Mouse (Mus musculus) ES-E14 (cell line): ENCODE results near the gene Ablim1.

ENCODE experiments used
- HCFC1 ChIP-seq: IDR thresholded peaks from 2 replicates; pipeline ENCODE4 v1.6.1; 2012; ENCODE audit warnings: low read length, inconsistent platforms, borderline replicate concordance; ENCODE audit not compliant: insufficient read depth
- MAFK ChIP-seq: IDR thresholded peaks from 2 replicates; pipeline ENCODE4 v1.6.1; 2014; ENCODE audit warnings: mild to moderate bottlenecking, low read depth, low read length, inconsistent platforms; ENCODE audit not compliant: insufficient read depth
- ZC3H11A ChIP-seq: IDR thresholded peaks from 2 replicates; pipeline ENCODE4 v1.6.1; 2012; ENCODE audit warnings: low read depth, mild to moderate bottlenecking, inconsistent platforms, low read length, borderline replicate concordance
- ZNF384 ChIP-seq: IDR thresholded peaks from 2 replicates; pipeline ENCODE4 v1.6.1; 2012; ENCODE audit warnings: low read depth, low read length, inconsistent platforms

GRCm38 (mm10) chr19:57309980-57310379 lies 4.7 kb downstream of the Ablim1 start:
- TF ChIP-seq ZC3H11A, result no peak
- TF ChIP-seq MAFK, result no peak
- TF ChIP-seq HCFC1, result no peak
- TF ChIP-seq ZNF384, result no peak
